Mouse (Mus musculus) CH12.LX (cell line): ENCODE results near the gene Klhl26.

Experiments
- CTCF ChIP-seq, 2 experiments: IDR thresholded peaks in 1 of 2; conservative IDR thresholded peaks in 1 of 2; 2 replicates each; pipeline ENCODE4 v1.5.1; 2011 to 2012; ENCODE audit warnings: low read depth in 2 of 2, low read length in 2 of 2, improper control_type of control experiment in 1 of 2, inconsistent platforms in 1 of 2, mild to moderate bottlenecking in 1 of 2, moderate library complexity in 1 of 2
- MAFK ChIP-seq: IDR thresholded peaks from 2 replicates; pipeline ENCODE4 v1.6.1; 2011; ENCODE audit warnings: low read length, improper control_type of control experiment; ENCODE audit not compliant: insufficient replicate concordance
- MXI1 ChIP-seq: IDR thresholded peaks from 2 replicates; pipeline ENCODE4 v1.6.1; 2011; ENCODE audit warnings: mild to moderate bottlenecking, low read depth, low read length, improper control_type of control experiment
- POLR2A ChIP-seq: IDR thresholded peaks from 2 replicates; pipeline ENCODE4 v1.6.1; 2011; ENCODE audit warnings: low read depth, mild to moderate bottlenecking, improper control_type of control experiment, low read length
- SMC3 ChIP-seq: IDR thresholded peaks from 2 replicates; pipeline ENCODE4 v1.6.1; 2011; ENCODE audit warnings: low read depth, low read length, improper control_type of control experiment
- TBP ChIP-seq: conservative IDR thresholded peaks from 2 replicates; pipeline ENCODE4 v1.6.1; 2011; ENCODE audit warnings: low read depth, low read length, improper control_type of control experiment
- USF1 ChIP-seq: IDR thresholded peaks from 2 replicates; pipeline ENCODE4 v1.6.1; 2014; ENCODE audit warnings: low read depth, mild to moderate bottlenecking, inconsistent platforms, low read length, improper control_type of control experiment

DNA sequence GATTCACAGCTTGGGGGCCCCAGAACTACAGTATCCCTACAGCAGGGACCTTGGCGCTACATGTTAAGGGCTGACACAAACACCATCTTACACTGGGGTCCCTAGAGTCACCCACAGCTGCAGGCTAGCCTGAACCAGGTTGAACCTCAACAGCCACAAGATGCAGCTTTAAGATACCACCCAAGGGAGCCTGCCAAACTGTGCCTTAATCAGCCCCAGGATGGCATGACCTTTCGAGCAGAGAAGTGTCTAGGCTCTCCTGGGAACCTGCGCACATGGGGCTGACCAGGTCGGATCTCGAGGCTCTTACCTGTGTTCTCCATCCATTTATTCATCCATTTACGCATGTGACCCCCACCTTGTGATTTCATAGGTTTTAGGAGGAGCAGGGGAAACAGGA is 18.9 kb downstream of the Klhl26 start:
- TF ChIP-seq POLR2A (no peak), CTCF (conservative IDR thresholded peaks at IDR 0.05 in 1 of 2, IDR thresholded peaks at IDR 0.05 in 1 of 2; ENCODE audit: low read depth in 2 of 2, low read length in 2 of 2) (no peak), MXI1 (no peak), MAFK (no peak), SMC3 (no peak), USF1 (no peak), TBP (no peak)
